Mouse (Mus musculus) lung, embryonic 16.5 days (tissue): ENCODE results near the gene Phldb2. TPM values are rescaled to one million over a fixed set of nuclear protein-coding genes. Genes with fewer than 3 reads are reported as not detected.

Experiments used
- ATAC-seq: fragments of 200-750 bp; cut with Nextera tagmentation; 2 replicates; pipeline ENCODE4 v1.8.0; 2017; ENCODE audit warnings: low read depth, mild to moderate bottlenecking, moderate library complexity
- H3K27ac ChIP-seq: fragments of 300-500 bp; sonication (generic); 2 replicates; pipeline ENCODE4 v1.5.1; 2014; ENCODE audit warnings: mild to moderate bottlenecking, control low read depth, low read length
- H3K27me3 ChIP-seq: fragments of 300-500 bp; sonication (generic); 2 replicates; pipeline ENCODE4 v1.6.1; 2014; ENCODE audit warnings: low read depth, low read length, mixed read lengths; ENCODE audit not compliant: control insufficient read depth, insufficient read depth
- H3K36me3 ChIP-seq: fragments of 300-500 bp; sonication (generic); 2 replicates; pipeline ENCODE4 v1.6.1; 2014; ENCODE audit warnings: low read length; ENCODE audit not compliant: control insufficient read depth, insufficient read depth
- H3K4me1 ChIP-seq: fragments of 300-500 bp; sonication (generic); replicated peaks from 2 replicates; pipeline ENCODE4 v1.6.1; 2014; ENCODE audit warnings: low read length, mixed read lengths; ENCODE audit not compliant: control insufficient read depth, insufficient read depth
- H3K4me2 ChIP-seq: fragments of 300-500 bp; sonication (generic); 2 replicates; pipeline ENCODE4 v1.6.1; 2014; ENCODE audit warnings: low read depth, low read length, control low read depth
- H3K4me3 ChIP-seq: fragments of 300-500 bp; sonication (generic); 2 replicates; pipeline ENCODE4 v1.5.1; 2014; ENCODE audit warnings: mild to moderate bottlenecking, low read length, control low read depth
- H3K9ac ChIP-seq: fragments of 300-500 bp; sonication (generic); 2 replicates; pipeline ENCODE4 v1.6.1; 2014; ENCODE audit warnings: low read length, control low read depth
- H3K9me3 ChIP-seq: fragments of 300-500 bp; sonication (generic); 2 replicates; pipeline ENCODE4 v1.6.1; 2016; ENCODE audit warnings: low read length; ENCODE audit not compliant: control insufficient read depth
- WGBS: fragments of 180-500 bp; shearing (Covaris S2); extraction: QIAGEN DNeasy Blood & Tissue Kit; methylation state at CpG from one replicate; pipeline ENCODE4 v1.1.7; 2014; 5-methylcytosine and 5-hydroxymethylcytosine counted together
- polyA plus RNA-seq: library from polyadenylated mRNA; unstranded; fragments of >200 nt; fragmentation: Nextera tagmentation; extraction: Ambion mirVana; gene quantifications from 2 replicates; pipeline ENCODE4 v1.2.1, GENCODE M21; 2015

Gene Phldb2
- polyA plus RNA-seq, 1 experiment from 2014 or later, result 59.4 TPM

GRCm38 (mm10) chr16:45824025-45824424 lies 129.4 kb downstream of the Phldb2 start:
- WGBS, result 39% methylated on average over 4 of the region's 4 CpGs
- Histone ChIP-seq H3K36me3 (peaks cover 14% of the 10 kb centered on the region), H3K4me2 (no peak overlapping the region)

GRCm38 (mm10) chr16:45819911-45820310 lies 133.5 kb downstream of the Phldb2 start:
- Histone ChIP-seq H3K4me3 (no peak overlapping the region), H3K27ac (no peak overlapping the region), H3K27me3 (no peaks in the 10 kb centered on the region), H3K36me3 (peaks cover 3% of the 10 kb centered on the region), H3K9ac (no peak overlapping the region), H3K9me3 (no peaks in the 10 kb centered on the region), H3K4me1 (no peaks in the 10 kb centered on the region), H3K4me2 (no peak overlapping the region)
- WGBS, result 82% methylated on average over 4 of the region's 4 CpGs
- ATAC-seq, result no peak

More at GRCm38 (mm10) chr16:45824025-45824424, 129.4 kb downstream of the Phldb2 start:
- no peak overlapping the region for H3K9ac ChIP-seq
- peak; percentile 34; the same call in 1 of the 2 replicates for ATAC-seq
- no peaks in the 10 kb centered on the region for H3K9me3 ChIP-seq
- no peak overlapping the region for H3K4me3 ChIP-seq
- H3K4me1 ChIP-seq, result no peaks in the 10 kb centered on the region; the same call in 1 of the 2 replicates
- H3K27me3 ChIP-seq, result no peaks in the 10 kb centered on the region
- H3K27ac ChIP-seq, result no peak overlapping the region

GRCm38 (mm10) chr16:45817795-45818194 lies 135.6 kb downstream of the Phldb2 start:
- no peaks in the 10 kb centered on the region for H3K27me3 ChIP-seq
- 50% methylated on average over 3 of the region's 3 CpGs for WGBS
- no peaks in the 10 kb centered on the region for H3K4me1 ChIP-seq
- no peak overlapping the region for H3K9ac ChIP-seq
- H3K4me3 ChIP-seq, result no peak overlapping the region
- no peaks in the 10 kb centered on the region for H3K9me3 ChIP-seq
- H3K36me3 ChIP-seq, result no peaks in the 10 kb centered on the region
- H3K27ac ChIP-seq, result no peak overlapping the region; the same call in 1 of the 2 replicates
- H3K4me2 ChIP-seq, result no peak overlapping the region
- no peak for ATAC-seq

- no peaks in the 10 kb centered on the region for H3K9me3 ChIP-seq
- no peaks in the 10 kb centered on the region for H3K27me3 ChIP-seq
- H3K36me3 ChIP-seq, result no peaks in the 10 kb centered on the region
- H3K4me1 ChIP-seq, result peaks cover 1% of the 10 kb centered on the region; the same call in 1 of the 2 replicates
- ATAC-seq, result no peak
- no peak overlapping the region for H3K4me2 ChIP-seq
- no peak overlapping the region for H3K4me3 ChIP-seq
- H3K27ac ChIP-seq, result no peak overlapping the region
- no peak overlapping the region for H3K9ac ChIP-seq
Observed at GRCm38 (mm10) chr16:45816670-45817069, 136.7 kb downstream of the Phldb2 start.

GRCm38 (mm10) chr16:45814611-45815010 lies 138.8 kb downstream of the Phldb2 start:
- no peaks in the 10 kb centered on the region for H3K27me3 ChIP-seq
- H3K9ac ChIP-seq, result no peak overlapping the region
- no peak overlapping the region for H3K4me2 ChIP-seq
- H3K27ac ChIP-seq, result no peak overlapping the region
- H3K36me3 ChIP-seq, result no peaks in the 10 kb centered on the region
- no peak overlapping the region for H3K4me3 ChIP-seq
- no peaks in the 10 kb centered on the region for H3K9me3 ChIP-seq
- H3K4me1 ChIP-seq, result peaks cover 20% of the 10 kb centered on the region
- WGBS, result 72% methylated on average over 3 of the region's 3 CpGs
- no peak for ATAC-seq

GRCm38 (mm10) chr16:45811788-45812187 lies 141.6 kb downstream of the Phldb2 start:
- Histone ChIP-seq H3K4me1 (peaks cover 21% of the 10 kb centered on the region), H3K9me3 (no peaks in the 10 kb centered on the region), H3K4me2 (no peak overlapping the region), H3K9ac (no peak overlapping the region), H3K27me3 (no peaks in the 10 kb centered on the region), H3K4me3 (no peak overlapping the region), H3K27ac (no peak overlapping the region), H3K36me3 (peaks cover 14% of the 10 kb centered on the region)
- no peak for ATAC-seq

- ATAC-seq, result peak; percentile 81
Observed at GRCm38 (mm10) chr16:45810829-45811326, 142.5 kb downstream of the Phldb2 start.

GRCm38 (mm10) chr16:45810155-45810554 lies 143.2 kb downstream of the Phldb2 start:
- peak; percentile 86 for ATAC-seq
- WGBS, result 31% methylated on average over 2 of the region's 2 CpGs
- Histone ChIP-seq H3K9ac (no peak overlapping the region), H3K4me1 (peaks cover 22% of the 10 kb centered on the region), H3K4me2 (no peak overlapping the region), H3K4me3 (no peak overlapping the region), H3K27ac (peak overlapping the region; percentile 78), H3K9me3 (no peaks in the 10 kb centered on the region), H3K36me3 (peaks cover 18% of the 10 kb centered on the region), H3K27me3 (no peaks in the 10 kb centered on the region)

More at GRCm38 (mm10) chr16:45810829-45811326, 142.5 kb downstream of the Phldb2 start:
- 18% methylated on average over 6 of the region's 6 CpGs for WGBS
- H3K4me3 ChIP-seq, result no peak overlapping the region
- H3K36me3 ChIP-seq, result peaks cover 18% of the 10 kb centered on the region
- H3K4me2 ChIP-seq, result no peak overlapping the region
- no peaks in the 10 kb centered on the region for H3K9me3 ChIP-seq
- H3K9ac ChIP-seq, result 0 out of 2 replicates have a peak overlapping the region, but pooled peaks have one; percentile 11
- peaks cover 21% of the 10 kb centered on the region for H3K4me1 ChIP-seq
- H3K27me3 ChIP-seq, result no peaks in the 10 kb centered on the region
- H3K27ac ChIP-seq, result peak overlapping the region; percentile 78

- peaks cover 6% of the 10 kb centered on the region for H3K4me1 ChIP-seq
- peak; percentile 54 for ATAC-seq
- no peaks in the 10 kb centered on the region for H3K9me3 ChIP-seq
- peaks cover 26% of the 10 kb centered on the region for H3K36me3 ChIP-seq
- WGBS, result 42% methylated on average over 3 of the region's 3 CpGs
- H3K9ac ChIP-seq, result no peak overlapping the region
- no peaks in the 10 kb centered on the region for H3K27me3 ChIP-seq
- H3K27ac ChIP-seq, result peak overlapping the region; percentile 20; the same call in 1 of the 2 replicates
- H3K4me3 ChIP-seq, result no peak overlapping the region
- H3K4me2 ChIP-seq, result no peak overlapping the region
Observed at GRCm38 (mm10) chr16:45804708-45805107, 148.7 kb downstream of the Phldb2 start.
